Mouse (Mus musculus) intestine, postnatal 0 days (tissue): Measurements from ENCODE around the gene Gtse1. TPM values are rescaled to one million over a fixed set of nuclear protein-coding genes. Genes with fewer than 3 reads are reported as not detected.

Experiments
- ATAC-seq: fragments of 200-750 bp; cut with Nextera tagmentation; 2 replicates; pipeline ENCODE4 v1.8.0; 2017; ENCODE audit warnings: mild to moderate bottlenecking, moderate TSS enrichment, moderate library complexity
- H3K27ac ChIP-seq: fragments of 300-500 bp; sonication (generic); 2 replicates; pipeline ENCODE4 v1.5.1; 2014; ENCODE audit warnings: mild to moderate bottlenecking, low read depth, low read length, moderate library complexity
- H3K27me3 ChIP-seq: fragments of 300-500 bp; sonication (generic); replicated peaks from 2 replicates; pipeline ENCODE4 v1.6.1; 2014; ENCODE audit warnings: low read length, mixed read lengths; ENCODE audit not compliant: control insufficient read depth, insufficient read depth
- H3K36me3 ChIP-seq: fragments of 300-500 bp; sonication (generic); 2 replicates; pipeline ENCODE4 v1.6.1; 2014; ENCODE audit warnings: mild to moderate bottlenecking, moderate library complexity; ENCODE audit not compliant: control insufficient read depth, insufficient read depth
- H3K4me1 ChIP-seq: fragments of 300-500 bp; sonication (generic); replicated peaks from 2 replicates; pipeline ENCODE4 v1.6.1; 2014; ENCODE audit warnings: antibody characterized with exemption, low read length, mixed read lengths; ENCODE audit not compliant: control insufficient read depth, insufficient read depth
- H3K4me2 ChIP-seq: fragments of 300-500 bp; sonication (generic); replicated peaks from 2 replicates; pipeline ENCODE4 v1.6.1; 2014; ENCODE audit warnings: low read depth, mild to moderate bottlenecking, moderate library complexity
- H3K4me3 ChIP-seq: fragments of 300-500 bp; sonication (generic); 2 replicates; pipeline ENCODE4 v1.5.1; 2014; ENCODE audit warnings: low read depth, low read length
- H3K9ac ChIP-seq: fragments of 300-500 bp; sonication (generic); 2 replicates; pipeline ENCODE4 v1.6.1; 2014; ENCODE audit warnings: mild to moderate bottlenecking, low read depth, low read length
- H3K9me3 ChIP-seq: fragments of 300-500 bp; sonication (generic); 2 replicates; pipeline ENCODE4 v1.6.1; 2016; ENCODE audit warnings: mixed run types; ENCODE audit not compliant: control insufficient read depth
- CTCF ChIP-seq: sonication (generic); IDR thresholded peaks from 2 replicates; pipeline ENCODE4 v1.5.1; 2016; ENCODE audit warnings: low read depth, mild to moderate bottlenecking, control low read depth, antibody characterized with exemption, moderate library complexity
- WGBS: fragments of 180-500 bp; shearing (Covaris S2); extraction: QIAGEN DNeasy Blood & Tissue Kit; methylation state at CpG from one replicate; pipeline ENCODE4 v1.1.7; 2014; 5-methylcytosine and 5-hydroxymethylcytosine counted together
- polyA plus RNA-seq: library from polyadenylated mRNA; unstranded; fragments of >200 nt; fragmentation: Nextera tagmentation; extraction: Ambion mirVana; gene quantifications from 2 replicates; pipeline ENCODE4 v1.2.1, GENCODE M21; 2015

Gene Gtse1
- polyA plus RNA-seq, 1 experiment from 2014 or later = 4.6 TPM

DNA sequence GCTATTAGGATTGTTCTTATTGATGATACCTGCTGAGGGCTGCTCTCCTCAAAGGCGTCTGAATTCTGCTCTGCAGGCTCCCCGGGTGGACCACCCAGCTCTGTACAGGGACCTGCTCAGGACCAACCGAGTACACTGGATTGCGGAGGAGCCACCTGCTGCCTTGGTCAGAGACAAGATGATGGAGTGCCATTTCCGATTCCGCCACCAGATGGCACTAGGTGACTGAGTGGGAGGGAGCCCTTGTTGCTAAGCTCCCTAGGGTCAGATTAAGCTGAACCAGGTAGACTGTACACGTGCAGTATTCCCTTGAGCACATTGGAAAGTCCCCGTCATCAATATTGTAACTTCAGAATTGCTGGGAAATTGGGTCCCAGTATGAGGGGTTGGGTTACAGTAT, 36.7 kb downstream of the Gtse1 start:
- H3K9ac ChIP-seq = no peak overlapping the region
- H3K27ac ChIP-seq = no peak overlapping the region
- 15% methylated on average over 8 of the region's 8 CpGs for WGBS
- H3K4me3 ChIP-seq = no peak overlapping the region
- H3K9me3 ChIP-seq = no peaks in the 10 kb centered on the region
- H3K4me1 ChIP-seq = no peaks in the 10 kb centered on the region
- H3K4me2 ChIP-seq = no peak overlapping the region
- H3K27me3 ChIP-seq = no peaks in the 10 kb centered on the region
- H3K36me3 ChIP-seq = peaks cover 54% of the 10 kb centered on the region
- TF ChIP-seq CTCF = peak; percentile 97
- ATAC-seq = no peak

DNA sequence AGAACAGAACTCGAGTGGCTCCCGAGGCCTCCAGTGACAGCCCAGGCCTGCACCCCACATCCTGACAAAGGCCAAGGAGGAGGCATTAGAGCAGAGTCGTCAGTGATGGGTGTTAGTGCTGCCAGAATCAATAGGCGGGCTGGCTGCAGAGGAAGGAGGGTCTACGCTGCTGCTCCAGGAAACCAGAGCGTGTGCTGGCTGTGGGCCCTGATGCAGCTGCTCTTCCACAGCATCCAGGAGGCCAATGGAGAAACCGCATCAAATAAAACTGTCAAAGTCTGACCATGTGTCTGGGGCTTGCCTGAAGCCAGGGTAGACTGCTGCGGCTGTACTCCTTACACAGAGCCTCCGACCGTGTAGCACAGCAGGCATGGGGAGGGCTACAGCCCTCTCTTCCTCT, 37.6 kb downstream of the Gtse1 start:
- no peak overlapping the region for H3K27ac ChIP-seq
- no peaks in the 10 kb centered on the region for H3K27me3 ChIP-seq
- ATAC-seq = no peak
- H3K9ac ChIP-seq = no peak overlapping the region
- TF ChIP-seq CTCF = no peak
- no peaks in the 10 kb centered on the region for H3K9me3 ChIP-seq
- no peak overlapping the region for H3K4me3 ChIP-seq
- H3K4me1 ChIP-seq = no peaks in the 10 kb centered on the region
- H3K36me3 ChIP-seq = peaks cover 47% of the 10 kb centered on the region
- no peak overlapping the region for H3K4me2 ChIP-seq
- 89% methylated on average over 10 of the region's 10 CpGs for WGBS

DNA sequence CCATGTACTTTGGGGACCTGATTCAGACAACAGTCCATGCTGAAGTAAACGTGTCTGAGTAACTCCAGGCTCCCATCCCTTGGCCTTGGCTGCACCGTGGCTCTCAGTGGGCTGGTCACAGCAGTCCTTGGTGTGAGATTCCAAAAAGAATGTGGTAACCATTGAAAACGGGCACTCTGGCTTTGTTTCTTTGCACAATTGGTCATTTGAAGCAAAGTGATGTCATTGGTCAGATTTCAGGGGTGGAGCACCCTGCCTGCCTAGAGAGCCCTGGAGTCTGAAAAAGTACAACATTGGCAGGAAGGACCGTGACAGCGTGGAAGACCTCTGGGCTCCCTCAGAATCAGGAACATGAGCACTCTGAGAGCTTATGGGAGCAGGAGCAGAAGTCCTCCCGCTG, 39.9 kb downstream of the Gtse1 start:
- H3K27me3 ChIP-seq = no peaks in the 10 kb centered on the region
- peaks cover 26% of the 10 kb centered on the region for H3K36me3 ChIP-seq
- H3K4me3 ChIP-seq = no peak overlapping the region
- H3K9me3 ChIP-seq = no peaks in the 10 kb centered on the region
- H3K27ac ChIP-seq = no peak overlapping the region
- no peaks in the 10 kb centered on the region for H3K4me1 ChIP-seq
- ATAC-seq = no peak
- no peak overlapping the region for H3K4me2 ChIP-seq
- no peak overlapping the region for H3K9ac ChIP-seq
- 80% methylated on average over 6 of the region's 6 CpGs for WGBS
- no peak for TF ChIP-seq CTCF

DNA sequence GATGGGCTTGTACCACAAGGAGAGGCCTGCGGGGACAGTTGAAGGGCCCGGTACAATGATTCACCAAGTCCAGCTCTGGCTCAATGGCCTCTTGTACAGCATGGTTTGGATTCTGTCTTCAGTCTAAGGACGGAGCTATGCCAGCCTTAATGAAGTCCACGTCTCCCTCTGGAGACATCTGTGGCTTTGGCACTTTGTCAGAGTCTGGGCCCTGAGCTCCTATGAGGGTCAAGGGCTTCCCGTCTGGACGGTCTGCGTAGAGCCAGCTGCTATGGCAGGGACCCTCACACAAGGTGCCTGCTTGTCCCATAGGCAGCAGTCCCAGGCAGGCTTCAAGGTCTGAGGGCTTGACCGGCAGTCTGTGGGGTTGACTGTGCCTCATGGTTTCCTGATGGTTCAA, 40.8 kb downstream of the Gtse1 start:
- Histone ChIP-seq H3K4me1 (no peaks in the 10 kb centered on the region), H3K4me2 (no peak overlapping the region), H3K4me3 (no peak overlapping the region), H3K36me3 (peaks cover 17% of the 10 kb centered on the region), H3K27me3 (no peaks in the 10 kb centered on the region), H3K9ac (no peak overlapping the region), H3K9me3 (no peaks in the 10 kb centered on the region), H3K27ac (no peak overlapping the region)
- no peak for ATAC-seq
- no peak for TF ChIP-seq CTCF
- 74% methylated on average over 8 of the region's 8 CpGs for WGBS

GRCm38 (mm10) chr15:85900801-85901200, 41.3 kb downstream of the Gtse1 start:
- Histone ChIP-seq H3K27ac (no peak overlapping the region), H3K9ac (no peak overlapping the region), H3K4me2 (no peak overlapping the region), H3K36me3 (peaks cover 17% of the 10 kb centered on the region), H3K27me3 (no peaks in the 10 kb centered on the region), H3K4me1 (no peaks in the 10 kb centered on the region), H3K9me3 (no peaks in the 10 kb centered on the region), H3K4me3 (no peak overlapping the region)
- no peak for TF ChIP-seq CTCF
- WGBS = 85% methylated on average over 12 of the region's 12 CpGs
- no peak for ATAC-seq

- 77% methylated on average over 10 of the region's 10 CpGs for WGBS
- Histone ChIP-seq H3K4me2 (no peak overlapping the region), H3K4me1 (no peaks in the 10 kb centered on the region), H3K27ac (no peak overlapping the region), H3K27me3 (no peaks in the 10 kb centered on the region), H3K36me3 (peaks cover 8% of the 10 kb centered on the region), H3K4me3 (no peak overlapping the region), H3K9me3 (no peaks in the 10 kb centered on the region), H3K9ac (no peak overlapping the region)
- TF ChIP-seq CTCF = no peak
- ATAC-seq = no peak
Measured at GRCm38 (mm10) chr15:85902505-85902904, 43.0 kb downstream of the Gtse1 start.

DNA sequence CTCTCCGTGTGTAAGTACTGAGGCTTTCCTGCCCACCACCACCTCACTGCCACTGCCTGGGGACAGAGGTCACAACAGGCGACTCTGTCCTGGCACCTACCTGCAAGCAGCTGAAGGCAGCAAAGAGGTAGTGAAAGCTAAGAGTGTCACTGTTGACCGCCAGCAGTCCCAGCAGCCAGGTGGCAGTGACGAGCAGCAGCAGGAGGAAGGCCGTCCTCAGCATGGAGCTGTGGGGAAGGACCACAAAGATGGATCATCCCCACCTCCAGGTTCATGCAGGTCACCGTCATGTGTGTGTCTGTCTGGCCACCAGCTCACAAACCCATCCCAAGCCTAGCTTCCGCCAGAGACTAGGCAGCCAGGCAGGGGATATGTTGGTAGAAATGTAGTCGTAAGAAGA, 44.3 kb downstream of the Gtse1 start:
- Histone ChIP-seq H3K9me3 (no peaks in the 10 kb centered on the region), H3K4me2 (no peak overlapping the region), H3K4me1 (peaks cover 3% of the 10 kb centered on the region; the same call in 1 of the 2 replicates), H3K4me3 (no peak overlapping the region), H3K27ac (no peak overlapping the region), H3K27me3 (no peaks in the 10 kb centered on the region), H3K36me3 (no peaks in the 10 kb centered on the region; the same call in 1 of the 2 replicates), H3K9ac (no peak overlapping the region)
- TF ChIP-seq CTCF = peak; percentile 88
- no peak for ATAC-seq
- WGBS = 65% methylated on average over 8 of the region's 8 CpGs
